ENCODE assay signal across 8 mouse cellular contexts in the genomic region with DNA sequence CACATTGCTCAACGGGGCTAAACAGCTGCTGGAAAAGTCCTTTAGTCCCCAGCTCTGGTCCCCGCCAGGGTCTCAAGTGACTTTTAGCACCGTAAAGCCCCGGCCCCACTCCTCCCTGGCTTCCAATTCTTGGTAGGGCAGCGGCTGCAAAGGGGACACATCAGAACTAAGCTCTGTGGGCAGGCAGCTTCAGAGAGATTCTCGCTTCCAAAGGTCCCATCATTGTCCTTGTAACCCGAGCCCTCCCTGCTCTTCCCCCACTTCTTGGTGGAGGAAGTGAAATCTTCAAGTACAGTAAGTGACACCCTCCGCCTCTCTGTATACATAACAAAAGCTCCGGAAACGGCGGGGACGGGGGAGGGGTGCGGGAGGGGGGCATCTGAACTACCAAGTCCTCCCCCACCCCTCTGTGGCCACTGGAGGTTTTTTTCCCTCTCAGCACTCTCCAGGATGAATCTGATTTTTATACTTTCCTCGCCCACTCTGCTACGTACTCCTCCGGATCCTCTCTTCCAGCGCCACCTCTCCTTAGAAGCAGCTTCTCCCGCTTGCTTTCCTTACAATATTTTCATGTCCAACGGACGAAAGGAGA. TPM values are rescaled to one million over a fixed set of nuclear protein-coding genes. Genes with fewer than 3 reads are reported as not detected.
DNase-seq lines count a peak whose midpoint lies in the region; ATAC-seq lines count a peak whose summit lies in the region.

A gene (plus strand): TSS at position 195 of the 592 bp plus-strand sequence.

- H3K27ac ChIP-seq in brown adipose tissue, adult 24 weeks (replicated peaks; ENCODE audit: low read depth, low read length): peak within 1 kb of the TSS; percentile 60
- peak within 1 kb of the TSS; percentile 85 for H3K27ac ChIP-seq in hindbrain, embryonic 13.5 days

- 0 out of 2 replicates have a peak, but pooled peaks cover 2% of the 10 kb centered on the region for H3K4me1 ChIP-seq in brown adipose tissue, adult 24 weeks (ENCODE audit: control insufficient read depth, insufficient read depth, insufficient read length, low read length)
- H3K4me1 ChIP-seq in hindbrain, embryonic 13.5 days (replicated peaks): peaks cover 16% of the 10 kb centered on the region

- H3K4me2 ChIP-seq in hindbrain, embryonic 13.5 days: peak within 1 kb of the TSS; percentile 98

- DNase-seq in R1 (ENCODE audit: low read depth, low spot score): peak; percentile 98
- DNase-seq in frontal cortex, postnatal 36 days (ENCODE audit: low spot score in 2 of 2): peak; percentile 18 to 24
- DNase-seq in left cerebral cortex, adult 8-10 months (ENCODE audit: low spot score in 2 of 2): peak in 1 of 2 experiments; percentile 12
- peak; percentile 72 to 82 for DNase-seq in lung, postnatal 4 days
- DNase-seq in retina, postnatal 1 day: peak; percentile 80
- peak; percentile 37 for DNase-seq in yolk sac, embryonic 10.5 days (ENCODE audit: low spot score)

- peak; percentile 37 for ATAC-seq in hindbrain, embryonic 13.5 days (ENCODE audit: low FRiP score)

- H3K4me3 ChIP-seq in brown adipose tissue, adult 24 weeks (ENCODE audit: insufficient read depth, low read depth, low read length): peak within 1 kb of the TSS; percentile 89
- peak within 1 kb of the TSS; percentile 60 for H3K4me3 ChIP-seq in hindbrain, embryonic 13.5 days

- H3K9ac ChIP-seq in hindbrain, embryonic 13.5 days: peak within 1 kb of the TSS; percentile 69

- H3K36me3 ChIP-seq in hindbrain, embryonic 13.5 days: no peaks in the 10 kb centered on the region

- H3K27me3 ChIP-seq in hindbrain, embryonic 13.5 days: 0 out of 2 replicates have a peak, but pooled peaks cover 2% of the 10 kb centered on the region

- WGBS in hindbrain, embryonic 13.5 days: under 1% methylated on average over 20 of the region's 20 CpGs

- H3K9me3 ChIP-seq in hindbrain, embryonic 13.5 days: no peaks in the 10 kb centered on the region

RNA-seq across cellular contexts. Expression of the gene that starts here (rescaled TPM):
- 1.0 and 2.0 TPM in 2 replicates for polyA plus RNA-seq in brown adipose tissue, adult 24 weeks (2012; ENCODE audit: insufficient read depth, insufficient read length, missing spikeins)
- 20.3 and 28.8 TPM in 2 replicates for polyA plus RNA-seq in hindbrain, embryonic 13.5 days (2015; fragmentation: Nextera tagmentation; extraction: Ambion mirVana)
- total RNA-seq in left cerebral cortex, adult 8-10 months (2022): 10 to 100 TPM; 56.8 to 70.4 (median 63.9) TPM
